Mouse (Mus musculus): ENCODE results near the gene Ralgds. TPM values are rescaled to one million over a fixed set of nuclear protein-coding genes. Genes with fewer than 3 reads are reported as not detected.
A peak's percentile ranks its signal among the peaks of the same experiment; 100 is the strongest.

Gene Ralgds
- total RNA-seq, 2 experiments from 2014 or later = 81.1 to 92.6 TPM

DNA sequence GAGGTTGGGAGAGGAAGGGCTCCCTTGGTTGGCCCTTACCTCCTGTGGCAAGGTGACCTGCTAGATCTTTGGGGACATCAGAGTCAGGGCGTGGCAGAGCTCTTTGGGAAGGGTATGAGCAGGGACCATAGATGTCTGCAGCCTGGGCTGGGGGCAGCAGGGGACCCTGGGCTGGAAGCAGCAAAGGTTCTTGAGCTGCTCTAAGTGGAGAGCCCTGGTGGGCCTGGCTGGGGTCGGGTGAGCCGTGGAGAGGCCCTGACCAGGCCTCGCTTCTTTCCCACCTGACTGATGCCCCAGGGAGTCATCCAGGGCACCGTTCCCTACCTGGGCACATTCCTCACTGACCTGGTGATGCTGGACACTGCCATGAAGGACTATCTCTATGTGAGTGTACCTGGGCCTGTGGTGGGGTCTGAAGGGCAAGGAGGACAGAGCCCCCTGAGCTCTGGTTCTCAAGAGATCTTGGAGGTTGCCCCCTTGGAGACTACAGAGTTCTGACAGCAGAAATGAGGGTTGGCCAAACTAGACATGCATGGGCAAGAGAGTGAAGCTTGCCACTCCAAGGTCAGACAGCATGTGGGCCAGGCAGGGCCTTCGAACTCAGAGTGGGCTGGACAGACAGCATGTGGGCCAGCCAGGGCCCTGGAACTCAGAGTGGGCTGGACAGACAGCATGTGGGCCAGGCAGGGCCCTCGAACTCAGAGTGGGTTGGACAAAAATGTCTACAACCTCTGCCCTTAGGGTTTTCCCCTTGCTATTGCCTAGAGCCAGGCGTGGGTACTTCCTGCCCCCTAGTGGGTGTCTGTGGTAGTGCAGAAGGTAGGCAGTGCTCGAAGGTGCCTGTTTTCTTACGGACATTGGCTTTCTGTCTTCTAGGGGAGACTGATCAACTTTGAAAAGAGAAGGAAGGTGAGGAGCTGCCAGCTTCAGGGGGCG, 34.6 kb downstream of the Ralgds start:
- DNase-seq (ENCODE audit: extremely low spot score in 1 of 2, low spot score in 2 of 2) = peak; percentile 80 to 83
- intact Hi-C loops (cut with DNase I) = loop anchor here (1.0 kb wide), 2 partner anchors 30 to 33 kb away; no protein-coding TSS in a partner anchor
- H3K4me3 ChIP-seq = no peak overlapping the region
- TF ChIP-seq CTCF (IDR thresholded peaks at IDR 0.05) = peak; percentile 86
- H3K27ac ChIP-seq = no peak overlapping the region

DNA sequence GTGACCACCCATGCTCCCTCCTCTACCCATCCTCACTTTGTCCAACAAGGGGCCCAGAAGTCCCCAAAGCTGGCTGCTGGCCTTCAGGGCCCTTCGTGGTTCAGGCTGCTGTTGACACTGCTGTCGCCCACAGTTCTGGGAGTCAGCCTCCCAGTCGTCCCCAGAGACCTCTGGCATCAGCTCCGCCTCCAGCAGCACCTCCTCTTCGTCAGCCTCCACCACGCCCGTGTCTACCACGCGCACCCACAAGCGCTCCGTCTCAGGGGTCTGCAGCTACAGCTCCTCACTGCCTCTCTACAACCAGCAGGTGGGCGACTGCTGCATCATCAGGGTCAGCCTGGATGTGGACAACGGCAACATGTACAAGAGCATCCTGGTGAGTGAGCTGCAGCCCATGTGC, 36.2 kb downstream of the Ralgds start:
- H3K27ac ChIP-seq = no peak overlapping the region
- TF ChIP-seq CTCF (IDR thresholded peaks at IDR 0.05) = no peak
- DNase-seq (ENCODE audit: extremely low spot score in 1 of 2, low spot score in 2 of 2) = no peak
- intact Hi-C loops (cut with DNase I) = no loop called here
- no peak overlapping the region for H3K4me3 ChIP-seq

DNA sequence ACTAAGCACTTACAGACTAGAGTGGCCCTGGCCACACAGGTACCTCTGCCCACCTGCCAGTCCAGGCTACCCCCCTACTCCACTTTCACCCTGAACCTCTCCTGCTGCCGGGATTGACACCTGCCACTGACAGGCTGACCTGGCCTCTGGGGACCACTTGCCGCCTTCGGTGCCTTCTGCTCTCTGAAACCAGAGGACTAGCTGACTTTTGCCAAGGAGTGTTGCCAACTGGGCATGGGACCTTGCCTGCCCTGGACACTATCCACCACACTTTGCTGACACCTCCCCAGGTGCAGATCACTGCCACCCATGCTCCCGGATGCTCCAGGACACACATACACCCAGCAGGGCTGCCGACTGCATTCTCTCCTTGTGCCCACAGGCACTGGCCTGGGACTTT, 39.4 kb downstream of the Ralgds start:
- no peak for DNase-seq (ENCODE audit: extremely low spot score in 1 of 2, low spot score in 2 of 2)
- intact Hi-C loops (cut with DNase I) = no loop called here
- no peak overlapping the region for H3K27ac ChIP-seq
- H3K4me3 ChIP-seq = no peak overlapping the region
- TF ChIP-seq CTCF (IDR thresholded peaks at IDR 0.05) = no peak

DNA sequence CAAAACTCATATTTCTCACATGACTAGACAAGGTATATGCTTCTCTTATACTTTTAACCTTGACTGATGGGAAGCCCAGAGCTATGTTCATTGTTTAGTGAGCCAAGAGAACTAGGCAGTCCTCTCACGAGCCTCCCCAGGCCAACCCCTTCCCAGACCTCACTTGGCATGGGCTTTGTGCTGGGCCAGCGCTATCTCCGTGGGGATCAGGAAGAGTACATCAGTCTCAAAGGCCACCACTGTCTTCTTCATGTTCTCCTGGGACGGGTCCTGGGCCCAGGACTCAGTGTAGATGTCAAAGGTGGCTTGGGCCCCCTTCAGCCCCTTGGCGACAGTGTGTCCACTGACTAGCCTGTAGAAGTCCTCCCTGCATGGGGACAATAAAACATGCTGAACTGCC, 44.5 kb downstream of the Ralgds start:
- no peak for DNase-seq (ENCODE audit: extremely low spot score in 1 of 2, low spot score in 2 of 2)
- TF ChIP-seq CTCF (IDR thresholded peaks at IDR 0.05) = no peak
- no peak overlapping the region for H3K27ac ChIP-seq
- intact Hi-C loops (cut with DNase I) = no loop called here
- H3K4me3 ChIP-seq = no peak overlapping the region

DNA sequence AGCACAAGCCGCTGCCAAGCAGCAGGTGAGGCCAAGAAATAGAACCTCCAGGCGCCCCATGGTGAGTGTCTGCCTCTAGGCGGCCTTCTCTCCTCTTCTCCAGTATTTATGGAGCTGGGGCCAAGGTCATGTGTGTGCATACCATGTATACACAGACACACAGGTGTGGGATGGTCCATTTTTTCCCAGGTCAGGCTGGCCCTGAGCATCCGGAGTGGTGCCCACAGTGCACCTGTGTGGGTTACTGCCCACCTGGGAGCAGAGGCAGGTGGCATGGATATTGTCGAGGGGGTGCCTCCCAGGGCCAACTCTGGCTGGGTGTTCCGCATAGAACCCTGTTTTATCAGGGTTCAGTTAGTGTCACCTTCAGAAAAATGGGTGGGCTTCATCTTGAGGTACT, 50.4 kb downstream of the Ralgds start, which contains the start of gene Cel:
Gene Cel (minus strand): TSS at position 101 of the 400 bp plus-strand sequence.
- no peak for TF ChIP-seq CTCF (IDR thresholded peaks at IDR 0.05)
- H3K4me3 ChIP-seq = no peak within 1 kb of the TSS
- DNase-seq (ENCODE audit: extremely low spot score in 1 of 2, low spot score in 2 of 2) = no peak
- intact Hi-C loops (cut with DNase I) = no loop called here
- no peak within 1 kb of the TSS for H3K27ac ChIP-seq

DNA sequence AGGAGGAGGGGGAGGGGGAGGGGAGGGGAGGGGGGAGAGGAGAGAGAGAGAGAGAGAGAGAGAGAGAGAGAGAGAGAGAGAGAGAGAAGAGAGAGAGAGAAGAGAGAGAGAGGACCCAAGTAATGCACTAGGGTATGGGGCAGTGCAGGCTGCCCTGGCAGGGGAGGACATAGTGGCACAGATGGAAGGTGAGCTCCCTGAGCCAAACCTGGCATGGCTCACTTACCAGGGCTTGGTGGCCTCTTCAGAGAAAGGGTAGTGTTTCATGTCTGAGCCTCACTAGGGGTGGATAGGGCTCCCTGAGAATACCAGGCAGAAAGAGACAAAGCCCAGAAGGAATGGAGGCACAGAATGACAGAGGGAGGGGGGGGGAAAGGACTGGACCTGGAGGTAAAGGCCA, 50.9 kb downstream of the Ralgds start:
- H3K27ac ChIP-seq = no peak overlapping the region
- DNase-seq (ENCODE audit: extremely low spot score in 1 of 2, low spot score in 2 of 2) = no peak
- H3K4me3 ChIP-seq = no peak overlapping the region
- intact Hi-C loops (cut with DNase I) = no loop called here
- no peak for TF ChIP-seq CTCF (IDR thresholded peaks at IDR 0.05)

DNA sequence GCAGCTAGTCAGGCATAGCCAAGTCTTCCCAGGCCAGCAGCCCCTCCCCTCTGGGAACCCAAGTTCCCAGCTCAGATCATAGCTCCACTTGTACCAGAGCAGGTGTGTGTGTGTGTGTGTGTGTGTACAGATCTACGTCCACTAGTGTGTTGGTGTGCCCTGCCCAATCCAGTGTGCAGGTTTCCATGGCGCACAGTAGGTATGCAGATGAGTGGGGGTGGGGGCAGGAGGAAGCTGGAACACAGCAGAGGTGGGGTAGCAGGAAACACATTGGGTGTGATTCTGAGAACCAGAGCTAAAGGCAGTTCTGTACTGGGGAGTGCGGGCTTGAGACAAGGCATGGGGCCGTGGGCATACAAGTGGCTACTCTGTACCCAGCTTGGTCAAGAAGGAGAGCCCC, 51.5 kb downstream of the Ralgds start:
- TF ChIP-seq CTCF (IDR thresholded peaks at IDR 0.05) = no peak
- DNase-seq (ENCODE audit: extremely low spot score in 1 of 2, low spot score in 2 of 2) = no peak
- intact Hi-C loops (cut with DNase I) = no loop called here
- no peak overlapping the region for H3K27ac ChIP-seq
- H3K4me3 ChIP-seq = no peak overlapping the region

DNA sequence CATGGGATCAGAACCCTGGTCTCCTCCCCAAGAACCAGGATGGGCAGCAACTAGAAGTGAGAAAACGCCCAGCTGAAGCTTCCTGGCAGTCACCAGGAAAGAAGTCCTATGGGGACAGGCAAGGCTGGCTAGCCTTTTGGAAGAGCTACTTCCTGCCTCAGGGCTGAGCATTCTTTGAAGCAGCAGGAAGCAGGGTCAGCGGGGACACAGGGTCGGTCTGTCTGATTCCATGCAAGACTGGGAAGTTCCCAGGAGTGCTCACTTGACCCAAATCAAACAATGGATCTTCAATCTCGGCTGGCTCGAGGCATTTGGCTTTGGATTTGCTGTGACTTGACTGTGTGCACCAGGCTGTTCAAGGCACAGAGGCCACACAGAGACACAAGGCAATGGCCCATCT, 53.6 kb downstream of the Ralgds start:
- intact Hi-C loops (cut with DNase I) = no loop called here
- H3K4me3 ChIP-seq = no peak overlapping the region
- no peak for TF ChIP-seq CTCF (IDR thresholded peaks at IDR 0.05)
- H3K27ac ChIP-seq = 0 out of 2 replicates have a peak overlapping the region, but pooled peaks have one; percentile 19
- DNase-seq (ENCODE audit: extremely low spot score in 1 of 2, low spot score in 2 of 2) = no peak

DNA sequence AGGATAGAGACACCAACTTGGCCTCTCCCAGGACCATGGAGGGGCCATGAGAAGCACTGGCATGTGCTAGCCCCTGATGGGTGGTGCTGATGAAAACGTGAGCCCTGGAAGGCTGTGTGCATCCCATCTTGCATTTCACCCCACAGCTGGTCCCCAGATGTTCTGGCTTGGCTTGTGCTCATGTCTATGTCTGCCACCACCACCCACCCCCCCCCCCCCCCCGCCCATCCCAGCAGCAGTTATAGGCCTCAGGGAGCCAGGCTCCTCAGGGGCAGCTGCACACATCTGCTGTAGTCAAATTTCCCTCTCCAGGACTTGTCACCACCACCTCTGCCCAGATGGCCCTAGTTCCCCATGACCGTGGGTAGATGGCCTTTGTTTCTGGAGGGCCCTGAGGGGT, 57.0 kb downstream of the Ralgds start:
- no peak for DNase-seq (ENCODE audit: extremely low spot score in 1 of 2, low spot score in 2 of 2)
- Histone ChIP-seq H3K27ac (no peak overlapping the region), H3K4me3 (no peak overlapping the region)
- intact Hi-C loops (cut with DNase I) = no loop called here
- TF ChIP-seq CTCF (IDR thresholded peaks at IDR 0.05) = no peak

DNA sequence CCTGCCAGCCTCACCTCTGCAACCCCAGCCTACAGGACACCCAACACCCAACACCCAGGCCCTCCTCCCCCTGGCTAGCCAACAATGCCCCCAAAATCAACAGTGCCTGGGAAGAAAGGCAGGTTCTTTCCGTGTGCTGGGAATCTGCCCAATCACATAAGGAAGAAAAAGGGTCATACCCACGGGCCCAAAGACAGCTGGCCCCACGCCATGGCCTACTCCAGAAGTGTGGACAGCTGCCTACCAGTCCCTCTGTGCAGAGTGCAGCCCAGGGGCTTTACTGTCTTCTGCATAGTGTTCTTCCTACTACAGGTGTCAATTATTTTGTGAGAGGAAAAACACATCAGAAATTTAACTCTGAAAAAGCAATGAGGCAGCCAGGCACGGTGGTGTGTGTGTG, 62.4 kb downstream of the Ralgds start:
- intact Hi-C loops (cut with DNase I) = no loop called here
- H3K4me3 ChIP-seq = no peak overlapping the region
- TF ChIP-seq CTCF (IDR thresholded peaks at IDR 0.05) = no peak
- no peak overlapping the region for H3K27ac ChIP-seq
- DNase-seq (ENCODE audit: extremely low spot score in 1 of 2, low spot score in 2 of 2) = no peak

DNA sequence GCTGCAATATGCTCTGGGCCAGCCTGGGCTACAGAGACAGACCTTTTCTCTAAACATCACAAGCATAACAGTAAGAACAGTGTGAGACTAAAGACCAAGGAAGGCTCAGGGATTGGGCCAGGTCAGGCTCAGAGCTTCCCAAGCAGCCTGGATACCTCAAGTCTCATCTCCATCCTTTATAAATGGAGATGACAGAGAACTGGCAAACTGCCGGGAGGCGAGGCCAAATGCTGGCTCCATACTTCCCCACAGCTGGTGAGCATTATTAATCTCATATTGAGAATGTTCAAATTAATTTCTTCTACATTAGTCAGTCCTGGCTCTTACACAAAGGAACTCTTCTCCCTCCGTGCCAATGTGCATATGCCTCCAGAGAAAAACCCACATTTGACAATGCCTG, 63.9 kb downstream of the Ralgds start:
- Histone ChIP-seq H3K4me3 (no peak overlapping the region), H3K27ac (no peak overlapping the region)
- DNase-seq (ENCODE audit: extremely low spot score in 1 of 2, low spot score in 2 of 2) = no peak
- intact Hi-C loops (cut with DNase I) = no loop called here
- TF ChIP-seq CTCF (IDR thresholded peaks at IDR 0.05) = no peak

DNA sequence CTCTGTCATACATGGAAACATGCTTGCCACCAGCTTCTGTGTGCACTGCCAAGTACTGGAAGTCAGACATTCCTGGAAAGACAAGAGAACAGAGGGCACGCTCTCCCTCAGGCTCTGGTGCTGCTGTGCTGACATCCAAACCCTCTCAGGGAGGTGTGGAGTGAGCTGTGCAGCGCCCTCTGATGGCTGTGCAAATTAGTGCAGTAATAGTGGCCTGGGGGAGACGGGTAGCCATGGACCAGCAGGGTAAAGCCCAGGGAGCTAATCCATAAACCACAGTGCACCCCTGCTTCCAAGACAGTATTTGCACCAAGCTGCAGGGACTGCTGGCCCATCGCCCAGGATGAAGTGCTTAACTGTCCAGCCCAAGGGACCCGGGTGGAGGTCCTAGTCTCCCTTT, 65.1 kb downstream of the Ralgds start:
- H3K27ac ChIP-seq = no peak overlapping the region
- TF ChIP-seq CTCF (IDR thresholded peaks at IDR 0.05) = peak; percentile 57
- DNase-seq (ENCODE audit: extremely low spot score in 1 of 2, low spot score in 2 of 2) = peak in 1 of 2 experiments; percentile 37

More for the DNA sequence above, 65.1 kb downstream of the Ralgds start:
- intact Hi-C loops (cut with DNase I) = no loop called here
- no peak overlapping the region for H3K4me3 ChIP-seq

All from left cerebral cortex, adult 2 months (tissue).